Mouse (Mus musculus) neural tube, embryonic 12.5 days (tissue): ENCODE data around the gene Igfbp3. TPM values are rescaled to one million over a fixed set of nuclear protein-coding genes. Genes with fewer than 3 reads are reported as not detected.
A peak's percentile ranks its signal among the peaks of the same experiment; 100 is the strongest.
"Not testable (repeated sequence)": the region's sequence is repeated elsewhere in the genome, so short reads cannot be mapped to it uniquely, and the experiment has no call there.

Source experiments
- ATAC-seq: fragments of 200-750 bp; cut with Nextera tagmentation; 2 replicates; pipeline ENCODE4 v1.8.0; 2017; ENCODE audit warnings: low read depth, mild to moderate bottlenecking, moderate TSS enrichment, moderate library complexity; ENCODE audit not compliant: low FRiP score
- H3K27ac ChIP-seq: fragments of 300-500 bp; sonication (generic); 2 replicates; pipeline ENCODE4 v1.5.1; 2016
- H3K27me3 ChIP-seq: fragments of 300-500 bp; sonication (generic); replicated peaks from 2 replicates; pipeline ENCODE4 v1.6.1; 2016; ENCODE audit warnings: mild to moderate bottlenecking
- H3K36me3 ChIP-seq: fragments of 300-500 bp; sonication (generic); 2 replicates; pipeline ENCODE4 v1.6.1; 2016; ENCODE audit warnings: mild to moderate bottlenecking
- H3K4me1 ChIP-seq: fragments of 300-500 bp; sonication (generic); 2 replicates; pipeline ENCODE4 v1.6.1; 2016
- H3K4me2 ChIP-seq: fragments of 300-500 bp; sonication (generic); replicated peaks from 2 replicates; pipeline ENCODE4 v1.6.1; 2016; ENCODE audit warnings: mild to moderate bottlenecking
- H3K4me3 ChIP-seq: fragments of 300-500 bp; sonication (generic); 2 replicates; pipeline ENCODE4 v1.5.1; 2016
- H3K9ac ChIP-seq: fragments of 300-500 bp; sonication (generic); 2 replicates; pipeline ENCODE4 v1.6.1; 2016; ENCODE audit warnings: mild to moderate bottlenecking
- H3K9me3 ChIP-seq: fragments of 300-500 bp; sonication (generic); 2 replicates; pipeline ENCODE4 v1.6.1; 2016; ENCODE audit warnings: mild to moderate bottlenecking
- WGBS: fragments of 180-500 bp; shearing (Covaris S2); methylation state at CpG from one replicate; pipeline ENCODE4 v1.1.7; 2016; 5-methylcytosine and 5-hydroxymethylcytosine counted together
- polyA plus RNA-seq: library from polyadenylated mRNA; unstranded; fragments of >200 nt; fragmentation: Nextera tagmentation; extraction: Ambion mirVana; gene quantifications from 2 replicates; pipeline ENCODE4 v1.2.1, GENCODE M21; 2016

The Igfbp3 gene
- polyA plus RNA-seq, 1 experiment from 2014 or later, result 31.4 TPM

GRCm38 (mm10) chr11:7230000-7230399 is 16.3 kb upstream of the Igfbp3 start:
- Histone ChIP-seq H3K9me3 (no peaks in the 10 kb centered on the region), H3K27me3 (no peaks in the 10 kb centered on the region), H3K4me1 (no peaks in the 10 kb centered on the region), H3K27ac (no peak overlapping the region), H3K4me2 (no peak overlapping the region), H3K36me3 (no peaks in the 10 kb centered on the region), H3K4me3 (no peak overlapping the region), H3K9ac (no peak overlapping the region)
- no peak for ATAC-seq
- 80% methylated on average over 4 of the region's 4 CpGs for WGBS

DNA sequence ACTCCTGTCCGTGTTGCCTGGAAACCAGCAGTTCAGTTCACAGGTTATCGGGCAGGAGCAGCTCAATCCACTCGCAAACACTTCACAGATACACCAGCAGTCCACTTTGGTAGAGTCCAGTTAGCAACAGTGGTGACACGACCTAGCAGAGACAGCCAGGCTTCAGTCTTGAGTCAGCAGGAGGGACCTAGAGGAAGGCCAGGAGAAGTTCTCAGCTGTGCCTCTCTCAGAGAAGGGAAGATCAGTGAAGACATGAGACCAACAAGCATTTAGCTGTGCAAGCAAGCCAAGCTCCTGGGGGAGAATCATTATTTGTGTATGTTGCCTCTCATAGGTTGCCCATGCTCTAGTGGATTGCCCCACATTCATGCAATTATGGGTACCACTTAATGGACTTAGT is 14.4 kb upstream of the Igfbp3 start:
- no peak for ATAC-seq
- H3K4me2 ChIP-seq, result no peak overlapping the region
- H3K9ac ChIP-seq, result no peak overlapping the region
- no peak overlapping the region for H3K27ac ChIP-seq
- no peaks in the 10 kb centered on the region for H3K27me3 ChIP-seq
- no peaks in the 10 kb centered on the region for H3K4me1 ChIP-seq
- no peaks in the 10 kb centered on the region for H3K36me3 ChIP-seq
- WGBS, result 86% methylated on average over 4 of the region's 4 CpGs
- H3K9me3 ChIP-seq, result no peaks in the 10 kb centered on the region
- H3K4me3 ChIP-seq, result no peak overlapping the region

DNA sequence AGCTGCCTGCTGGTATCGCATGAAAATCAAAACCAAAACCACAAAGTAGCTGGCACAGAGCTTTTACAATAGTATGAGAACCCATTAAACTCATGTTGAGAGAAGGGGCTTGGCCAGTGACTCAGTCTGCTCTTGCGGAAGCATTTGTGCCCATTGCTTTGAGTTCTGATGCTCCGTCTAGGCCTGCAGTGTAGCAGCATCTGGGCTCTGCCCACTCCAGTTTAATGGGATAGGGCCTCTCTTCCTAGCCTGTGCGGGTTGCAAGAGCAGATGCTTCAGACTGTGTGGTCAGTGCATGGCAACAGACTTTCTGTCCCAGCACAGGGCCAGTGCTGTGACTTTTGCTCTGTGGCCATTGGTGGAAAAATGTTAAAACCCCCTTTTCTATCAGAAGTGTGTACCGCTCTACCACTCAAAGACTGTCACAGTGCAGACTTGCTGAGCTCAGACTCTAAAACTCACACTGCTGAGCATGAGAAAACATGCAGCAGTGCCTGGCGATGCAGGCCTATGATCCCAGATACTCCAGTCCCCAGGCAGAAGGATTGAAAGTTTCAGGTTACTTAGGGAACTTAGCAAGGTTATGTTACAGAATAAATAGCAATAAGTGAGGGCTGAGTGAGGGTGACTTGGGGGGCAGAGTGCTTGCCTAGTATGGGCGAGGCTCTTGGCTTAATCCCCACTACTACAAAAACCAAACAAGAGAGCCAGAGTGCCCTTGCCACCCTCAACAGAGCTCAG is 13.3 kb upstream of the Igfbp3 start:
- no peak overlapping the region for H3K4me3 ChIP-seq
- no peak overlapping the region for H3K9ac ChIP-seq
- H3K9me3 ChIP-seq, result no peaks in the 10 kb centered on the region
- ATAC-seq, result no peak
- 82% methylated on average over 7 of the region's 7 CpGs for WGBS
- no peaks in the 10 kb centered on the region for H3K27me3 ChIP-seq
- no peak overlapping the region for H3K27ac ChIP-seq
- H3K4me1 ChIP-seq, result no peaks in the 10 kb centered on the region
- no peaks in the 10 kb centered on the region for H3K36me3 ChIP-seq
- H3K4me2 ChIP-seq, result no peak overlapping the region

- Histone ChIP-seq H3K4me3 (no peak overlapping the region), H3K4me1 (no peaks in the 10 kb centered on the region), H3K9me3 (no peaks in the 10 kb centered on the region), H3K4me2 (no peak overlapping the region), H3K9ac (no peak overlapping the region), H3K36me3 (no peaks in the 10 kb centered on the region), H3K27ac (no peak overlapping the region), H3K27me3 (no peaks in the 10 kb centered on the region)
- no peak for ATAC-seq
- WGBS, result 72% methylated on average over 2 of the region's 2 CpGs
Measured at GRCm38 (mm10) chr11:7226200-7226599, 12.5 kb upstream of the Igfbp3 start.

DNA sequence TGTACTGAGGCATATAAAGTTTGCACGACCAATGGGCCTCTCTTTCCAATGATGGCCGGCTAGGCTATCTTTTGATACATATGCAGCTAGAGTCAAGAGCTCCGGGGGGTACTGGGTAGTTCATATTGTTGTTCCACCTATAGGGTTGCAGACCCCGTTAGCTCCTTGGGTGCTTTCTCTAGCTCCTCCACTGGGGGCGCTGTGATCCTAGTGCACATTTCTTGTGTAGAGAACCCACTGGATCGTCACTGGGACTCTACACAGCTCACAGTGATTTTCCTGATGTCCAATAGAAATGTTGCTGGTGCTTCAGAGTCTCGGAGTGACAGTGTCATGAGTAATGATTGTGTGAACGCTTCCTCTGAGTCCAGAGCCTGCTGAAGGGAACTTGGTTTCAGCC is 8.1 kb upstream of the Igfbp3 start:
- not testable (repeated sequence) for H3K9ac ChIP-seq, H3K4me2 ChIP-seq, H3K27ac ChIP-seq, H3K4me3 ChIP-seq, H3K9me3 ChIP-seq, ATAC-seq, H3K4me1 ChIP-seq, H3K36me3 ChIP-seq, H3K27me3 ChIP-seq
- 76% methylated on average over 8 of the region's 8 CpGs for WGBS

DNA sequence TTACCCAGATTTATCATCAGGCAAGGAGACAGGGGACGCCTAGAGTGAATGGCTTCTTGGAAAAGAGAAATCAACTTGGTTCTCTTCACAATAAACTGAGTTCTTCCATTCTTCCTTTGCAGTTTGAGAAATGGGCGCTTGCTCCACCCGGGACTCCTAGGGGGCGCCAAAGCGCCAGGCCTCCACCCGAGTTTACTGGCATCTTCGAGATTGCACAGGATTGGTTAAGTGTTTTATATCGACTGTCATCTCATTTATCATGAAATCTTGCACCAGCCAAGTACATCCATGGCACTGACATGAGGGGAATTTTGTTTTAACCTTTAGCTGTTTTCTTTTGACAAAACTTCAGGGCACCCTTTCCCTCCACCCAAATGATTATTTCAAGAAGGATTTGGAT is 2.0 kb upstream of the Igfbp3 start:
- Histone ChIP-seq H3K27me3 (peaks cover 25% of the 10 kb centered on the region), H3K27ac (no peak overlapping the region), H3K36me3 (no peaks in the 10 kb centered on the region), H3K4me1 (peaks cover 29% of the 10 kb centered on the region), H3K9me3 (no peaks in the 10 kb centered on the region), H3K4me3 (no peak overlapping the region), H3K9ac (no peak overlapping the region), H3K4me2 (no peak overlapping the region)
- no peak for ATAC-seq
- 11% methylated on average over 8 of the region's 8 CpGs for WGBS

DNA sequence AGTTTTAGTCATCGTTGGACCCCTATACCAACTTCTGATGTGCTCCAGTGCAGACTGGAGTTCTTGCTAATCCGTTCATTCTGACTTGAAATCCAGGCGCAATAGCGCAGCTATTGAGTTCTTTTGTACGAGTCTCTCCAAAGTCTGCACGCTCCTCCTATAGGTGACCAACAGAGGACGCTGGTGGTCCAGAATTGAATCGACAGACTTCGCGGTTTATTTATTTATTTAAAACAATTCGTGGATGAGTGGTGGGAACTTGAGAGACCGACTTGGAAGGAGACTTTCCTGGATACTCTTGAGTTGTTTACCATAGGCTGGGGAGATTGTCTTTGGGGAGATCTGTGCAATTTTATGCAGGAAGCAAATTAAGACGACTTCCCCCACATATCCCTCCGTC is 1.0 kb upstream of the Igfbp3 start:
- Histone ChIP-seq H3K27ac (no peak overlapping the region), H3K4me3 (no peak overlapping the region), H3K4me1 (peaks cover 32% of the 10 kb centered on the region), H3K36me3 (no peaks in the 10 kb centered on the region), H3K9ac (no peak overlapping the region), H3K27me3 (peaks cover 25% of the 10 kb centered on the region), H3K9me3 (no peaks in the 10 kb centered on the region), H3K4me2 (peak overlapping the region; percentile 88)
- 9% methylated on average over 14 of the region's 14 CpGs for whole genome bisulfite sequencing
- no peak for ATAC-seq

- ATAC-seq, result no peak
- WGBS, result 2% methylated on average over 12 of the region's 12 CpGs
- no peak overlapping the region; the same call in 1 of the 2 replicates for H3K9ac ChIP-seq
Measured at GRCm38 (mm10) chr11:7214342-7214660, 578 bp upstream of the Igfbp3 start.

GRCm38 (mm10) chr11:7213161-7213500 is 592 bp downstream of the Igfbp3 start:
- WGBS, result 2% methylated on average over 19 of the region's 19 CpGs
- Histone ChIP-seq H3K27me3 (peaks cover 25% of the 10 kb centered on the region), H3K4me2 (peak overlapping the region; percentile 88), H3K9me3 (no peaks in the 10 kb centered on the region), H3K9ac (peak overlapping the region; percentile 69), H3K27ac (no peak overlapping the region; the same call in 1 of the 2 replicates), H3K36me3 (no peaks in the 10 kb centered on the region), H3K4me1 (peaks cover 32% of the 10 kb centered on the region), H3K4me3 (peak overlapping the region; percentile 62)
- no peak for ATAC-seq

More at GRCm38 (mm10) chr11:7214342-7214660, 578 bp upstream of the Igfbp3 start:
- peaks cover 32% of the 10 kb centered on the region for H3K4me1 ChIP-seq
- H3K36me3 ChIP-seq, result no peaks in the 10 kb centered on the region
- no peak overlapping the region for H3K27ac ChIP-seq
- H3K4me2 ChIP-seq, result peak overlapping the region; percentile 88
- H3K9me3 ChIP-seq, result no peaks in the 10 kb centered on the region
- peaks cover 25% of the 10 kb centered on the region for H3K27me3 ChIP-seq
- H3K4me3 ChIP-seq, result peak overlapping the region; percentile 62

DNA sequence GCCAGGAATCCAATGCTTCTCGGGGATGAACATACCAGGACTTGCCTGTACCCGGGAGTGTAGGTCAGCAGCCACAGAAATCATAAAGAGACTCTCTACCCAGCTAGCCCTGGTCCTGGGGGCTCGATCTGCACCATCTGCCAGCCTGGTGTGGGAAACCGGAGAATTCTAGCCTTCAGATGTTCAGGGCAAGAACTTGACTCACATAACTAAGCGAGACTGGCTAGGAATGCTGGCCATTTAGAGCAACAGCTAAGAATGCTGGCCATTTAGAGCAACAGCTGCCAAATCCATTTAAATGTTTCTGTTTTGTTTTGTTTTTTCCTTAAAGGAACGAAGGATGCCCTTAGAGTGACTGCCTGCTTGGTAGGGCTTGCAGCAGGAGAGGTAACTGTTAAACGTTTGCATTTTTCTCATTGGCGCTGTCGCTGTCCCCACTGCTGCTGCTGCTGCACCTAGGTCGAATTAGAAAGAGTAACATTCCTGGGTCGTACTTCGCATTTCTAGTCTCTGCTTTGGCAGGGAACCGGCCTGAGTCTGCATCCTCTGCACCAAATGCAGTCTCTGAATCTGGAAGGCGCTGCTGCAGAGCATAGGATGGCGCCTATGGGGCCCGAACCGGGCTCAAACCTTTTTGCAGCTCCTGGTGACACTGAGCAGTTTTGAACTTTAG is 1.5 kb downstream of the Igfbp3 start:
- H3K27me3 ChIP-seq, result peaks cover 25% of the 10 kb centered on the region
- peak overlapping the region; percentile 88 for H3K4me2 ChIP-seq
- ATAC-seq, result no peak
- no peaks in the 10 kb centered on the region for H3K36me3 ChIP-seq
- 17% methylated on average over 17 of the region's 17 CpGs for WGBS
- peaks cover 32% of the 10 kb centered on the region for H3K4me1 ChIP-seq
- 0 out of 2 replicates have a peak overlapping the region, but pooled peaks have one; percentile 21 for H3K9ac ChIP-seq
- no peak overlapping the region for H3K27ac ChIP-seq
- H3K9me3 ChIP-seq, result no peaks in the 10 kb centered on the region
- H3K4me3 ChIP-seq, result peak overlapping the region; percentile 62; the same call in 1 of the 2 replicates

- Histone ChIP-seq H3K9ac (no peak overlapping the region), H3K4me1 (peaks cover 32% of the 10 kb centered on the region), H3K27me3 (peaks cover 25% of the 10 kb centered on the region), H3K27ac (no peak overlapping the region), H3K36me3 (no peaks in the 10 kb centered on the region), H3K4me2 (peak overlapping the region; percentile 22; the same call in 1 of the 2 replicates), H3K9me3 (no peaks in the 10 kb centered on the region), H3K4me3 (no peak overlapping the region)
- 14% methylated on average over 9 of the region's 9 CpGs for WGBS
- ATAC-seq, result no peak
Measured at GRCm38 (mm10) chr11:7211211-7211610, 2.5 kb downstream of the Igfbp3 start.

DNA sequence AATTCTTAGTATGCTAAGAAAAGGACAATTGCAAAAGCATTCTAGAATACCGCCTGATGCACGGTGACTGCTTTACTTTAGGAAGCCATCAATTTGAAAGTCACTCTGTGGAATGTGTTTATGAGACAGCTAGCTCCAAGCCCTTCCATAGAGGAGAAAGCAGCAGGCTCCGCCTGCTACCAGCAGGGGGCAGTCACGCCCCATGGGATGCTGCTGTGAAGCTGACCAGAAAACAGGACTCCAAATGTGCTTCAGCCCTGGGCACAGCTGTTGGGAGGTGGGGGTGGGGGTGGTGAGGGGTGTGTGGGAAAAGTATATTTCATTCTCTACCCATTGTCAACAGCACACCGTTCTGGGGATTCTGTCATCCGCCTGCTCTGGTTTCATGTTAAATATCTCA is 3.4 kb downstream of the Igfbp3 start:
- H3K9ac ChIP-seq, result no peak overlapping the region
- no peaks in the 10 kb centered on the region for H3K9me3 ChIP-seq
- peaks cover 32% of the 10 kb centered on the region for H3K4me1 ChIP-seq
- peak; percentile 19 for ATAC-seq
- 0 out of 2 replicates have a peak overlapping the region, but pooled peaks have one; percentile 22 for H3K4me2 ChIP-seq
- H3K27ac ChIP-seq, result no peak overlapping the region
- no peaks in the 10 kb centered on the region for H3K36me3 ChIP-seq
- peaks cover 25% of the 10 kb centered on the region for H3K27me3 ChIP-seq
- 14% methylated on average over 6 of the region's 6 CpGs for WGBS
- H3K4me3 ChIP-seq, result no peak overlapping the region

DNA sequence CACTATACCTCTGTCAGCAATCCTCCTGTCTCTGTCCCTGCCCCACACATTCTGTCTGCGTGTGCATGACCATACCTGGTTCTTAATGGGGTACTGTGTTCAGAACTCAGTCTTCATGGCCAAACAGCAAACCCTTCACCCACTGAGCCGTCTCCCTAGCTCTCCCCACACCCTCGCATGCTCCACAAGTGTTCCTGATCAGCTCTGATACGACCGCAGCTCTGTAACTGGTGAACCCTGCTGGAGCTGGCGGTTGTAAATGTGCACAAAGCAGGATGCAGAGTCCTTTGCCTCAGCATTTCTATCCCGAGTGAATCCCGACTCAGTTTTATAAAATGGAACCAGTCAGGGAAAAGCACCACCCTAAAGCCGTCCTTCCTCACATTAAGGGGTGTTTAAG is 9.9 kb downstream of the Igfbp3 start:
- H3K9ac ChIP-seq, result no peak overlapping the region
- H3K4me1 ChIP-seq, result no peaks in the 10 kb centered on the region
- no peak overlapping the region for H3K4me2 ChIP-seq
- no peak overlapping the region for H3K4me3 ChIP-seq
- no peaks in the 10 kb centered on the region for H3K36me3 ChIP-seq
- H3K27ac ChIP-seq, result no peak overlapping the region
- WGBS, result 89% methylated on average over 9 of the region's 9 CpGs
- no peaks in the 10 kb centered on the region for H3K27me3 ChIP-seq
- no peaks in the 10 kb centered on the region for H3K9me3 ChIP-seq
- ATAC-seq, result no peak
